Mouse (Mus musculus) frontal cortex, postnatal 25 days (tissue): Measurements from ENCODE around the gene Gm10271.

Experiments
- DNase-seq, 2 experiments: peaks; one replicate each; pipeline ENCODE4 v3.0.0; 2022; ENCODE audit warnings: low spot score in 2 of 2

Gene Gm10271

GRCm38 (mm10) chr10:116978841-116979240, 6.4 kb upstream of the Gm10271 start:
- DNase-seq: no peak

DNA sequence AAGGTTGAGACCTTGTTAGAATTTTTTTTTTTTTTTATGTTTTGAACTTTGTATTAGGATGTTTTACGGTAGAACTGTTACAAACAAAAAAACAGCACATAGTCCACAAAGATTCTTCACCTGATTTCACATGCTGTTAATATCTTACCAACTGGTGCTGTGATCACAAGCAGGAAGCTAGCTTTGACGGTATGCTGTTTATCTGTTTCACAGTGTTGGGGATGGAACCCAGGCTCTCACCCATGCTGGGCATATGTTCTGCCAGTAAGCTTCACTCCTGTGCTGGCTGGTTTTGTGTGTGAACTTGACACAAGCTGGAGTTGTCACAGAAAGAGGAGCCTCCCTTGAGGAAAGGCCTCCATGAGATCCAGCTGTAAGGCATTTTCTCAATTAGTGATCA, 5.4 kb upstream of the Gm10271 start:
- DNase-seq: no peak

GRCm38 (mm10) chr10:116977455-116977854, 5.0 kb upstream of the Gm10271 start:
- DNase-seq: no peak

- DNase-seq: no peak
These were observed 3.7 kb downstream of the Gm10271 start for GRCm38 (mm10) chr10:116968741-116969140.

- no peak for DNase-seq
These were observed 6.3 kb downstream of the Gm10271 start for GRCm38 (mm10) chr10:116966065-116966464.

- no peak for DNase-seq
These were observed 7.1 kb downstream of the Gm10271 start for GRCm38 (mm10) chr10:116965297-116965696.

DNA sequence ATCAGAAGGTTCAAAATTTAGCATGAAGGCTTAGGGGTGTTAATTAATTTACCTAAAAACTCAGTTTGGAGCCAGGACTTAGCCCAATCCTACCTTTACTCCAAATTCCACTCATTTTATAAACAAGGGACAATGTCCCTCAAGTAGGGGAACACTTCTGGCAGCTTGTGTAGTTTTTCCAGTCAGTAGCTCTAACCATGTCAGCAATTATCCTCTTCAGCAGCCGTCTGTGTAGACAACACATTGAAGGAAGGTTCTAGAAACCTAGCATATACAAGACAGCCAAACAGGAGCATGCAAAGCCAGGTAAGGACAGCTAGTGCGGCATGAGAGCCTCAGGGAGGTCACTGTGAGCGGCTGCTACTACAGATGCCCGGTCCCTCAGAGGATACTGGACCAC, 7.8 kb downstream of the Gm10271 start:
- DNase-seq: no peak

DNA sequence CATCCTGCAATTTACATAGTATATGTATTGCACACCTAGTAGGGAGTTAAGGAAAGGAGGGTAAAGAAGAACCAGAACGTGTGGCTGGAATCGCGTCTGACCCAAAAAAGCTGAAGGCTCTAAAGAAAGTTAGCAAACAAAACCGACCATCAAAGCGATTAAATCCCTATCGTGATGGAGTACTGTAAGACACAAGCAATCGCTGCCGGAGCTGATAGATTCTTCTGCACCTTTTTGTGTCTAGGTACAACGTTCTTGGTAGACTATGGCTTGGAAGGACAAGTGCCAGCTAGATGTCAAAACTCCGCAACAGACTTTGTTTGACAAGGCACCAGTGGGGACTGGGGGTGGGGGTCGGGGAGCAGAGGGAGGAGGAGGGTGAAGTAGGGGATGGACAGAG, 8.3 kb downstream of the Gm10271 start:
- no peak for DNase-seq

GRCm38 (mm10) chr10:116962803-116963202, 9.6 kb downstream of the Gm10271 start:
- DNase-seq: no peak

- DNase-seq: no peak
These were observed 10.3 kb downstream of the Gm10271 start for GRCm38 (mm10) chr10:116962152-116962551.

DNA sequence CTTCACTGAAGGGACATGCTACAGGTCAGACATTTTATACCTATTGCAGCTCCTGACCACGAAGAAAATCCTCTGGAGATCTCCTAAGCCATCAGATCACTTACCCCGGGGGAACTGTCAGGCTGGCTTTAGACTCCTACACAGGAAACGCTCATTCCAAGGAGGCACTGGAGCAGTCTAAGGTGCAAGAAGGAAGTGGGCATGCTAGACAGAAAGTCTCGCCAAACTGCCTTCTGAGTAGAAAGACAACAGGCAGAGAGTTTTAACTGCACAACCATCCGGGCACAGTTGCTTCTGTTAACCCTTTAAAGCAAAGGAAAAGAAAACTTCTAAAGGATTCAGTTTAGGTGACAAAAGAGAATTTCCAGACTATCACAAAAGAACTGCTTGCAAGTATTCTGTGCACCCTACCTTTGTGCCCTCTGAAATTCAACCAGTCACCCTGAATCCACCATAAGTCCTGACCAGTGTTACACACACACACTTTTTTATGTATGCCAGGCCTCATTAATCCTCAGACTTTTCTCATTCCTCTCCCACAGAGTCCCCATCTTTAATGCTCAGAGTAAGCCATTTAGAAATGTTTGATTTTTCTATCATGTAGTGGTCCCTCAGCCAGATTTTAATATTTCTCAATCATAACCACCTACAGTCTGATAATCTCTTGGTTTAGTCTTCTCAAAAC, 14.4 kb downstream of the Gm10271 start:
- DNase-seq: no peak

DNA sequence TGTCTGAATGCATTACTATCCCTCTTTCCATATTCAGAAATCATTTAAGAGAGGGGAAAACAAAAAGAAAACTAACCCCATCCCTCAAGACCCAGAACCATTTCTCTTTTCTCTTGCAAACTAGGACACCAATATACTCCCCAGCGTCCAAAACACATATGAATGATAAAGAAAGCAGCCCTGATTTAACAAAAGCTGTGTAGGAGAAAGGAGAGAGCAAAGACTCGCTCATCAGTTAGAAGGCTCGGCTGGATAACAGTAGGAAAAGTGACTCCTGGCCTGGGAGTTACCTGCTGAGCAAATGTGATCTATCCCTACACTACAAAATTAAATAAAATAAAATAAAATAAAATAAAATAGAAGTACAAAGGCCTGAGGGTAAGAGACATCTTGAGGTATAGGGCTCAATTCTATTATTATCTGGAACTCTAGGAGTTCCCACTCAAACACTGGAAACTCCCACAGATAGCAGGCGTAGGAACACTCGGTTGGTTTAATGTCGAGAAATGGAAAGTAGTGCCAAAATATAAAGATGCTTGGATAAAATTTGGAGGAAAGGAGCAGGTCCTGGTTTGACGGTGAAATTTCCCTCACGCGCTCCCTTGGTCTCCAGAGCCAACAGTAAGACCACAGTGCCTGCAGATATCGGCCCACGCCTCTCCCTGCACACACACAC, 15.8 kb downstream of the Gm10271 start:
- DNase-seq: no peak

DNA sequence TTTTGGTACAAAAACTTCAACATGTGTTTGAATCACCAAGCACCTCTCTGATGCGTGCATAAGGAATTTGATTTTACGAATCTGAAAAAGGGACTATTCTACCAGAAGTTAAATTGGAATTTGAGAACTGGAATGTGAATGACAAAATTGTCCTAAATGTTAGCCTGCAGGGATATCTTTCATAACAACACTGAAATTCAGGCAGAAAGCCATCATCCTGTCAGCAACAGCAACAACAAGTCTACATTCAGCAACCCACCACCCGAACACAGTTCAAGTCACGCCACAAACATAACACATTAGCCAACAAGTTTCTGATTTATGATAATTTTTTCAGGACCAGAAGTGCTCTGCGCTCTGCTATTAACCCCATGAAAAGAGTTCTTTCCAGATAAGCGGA, 17.2 kb downstream of the Gm10271 start:
- DNase-seq: no peak

DNA sequence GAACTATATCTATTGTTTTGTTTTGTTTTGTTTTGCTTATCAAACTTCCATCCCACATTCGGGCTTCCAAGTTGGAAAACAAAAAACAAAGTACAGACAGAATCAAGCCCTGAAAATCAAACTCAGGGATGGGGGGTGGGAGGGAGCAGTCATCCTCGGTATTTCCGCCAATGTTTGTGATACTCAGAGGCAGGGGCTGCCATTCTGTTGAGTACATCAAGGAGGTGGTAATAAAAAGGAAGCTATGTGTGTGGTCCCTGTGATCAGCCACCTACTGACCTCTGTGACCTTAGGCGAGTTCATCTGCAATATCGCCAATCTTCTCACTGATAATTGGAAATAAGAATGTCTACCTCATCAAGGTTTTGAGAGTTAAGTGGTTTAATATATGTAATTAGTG, 21.5 kb downstream of the Gm10271 start:
- DNase-seq: no peak

DNA sequence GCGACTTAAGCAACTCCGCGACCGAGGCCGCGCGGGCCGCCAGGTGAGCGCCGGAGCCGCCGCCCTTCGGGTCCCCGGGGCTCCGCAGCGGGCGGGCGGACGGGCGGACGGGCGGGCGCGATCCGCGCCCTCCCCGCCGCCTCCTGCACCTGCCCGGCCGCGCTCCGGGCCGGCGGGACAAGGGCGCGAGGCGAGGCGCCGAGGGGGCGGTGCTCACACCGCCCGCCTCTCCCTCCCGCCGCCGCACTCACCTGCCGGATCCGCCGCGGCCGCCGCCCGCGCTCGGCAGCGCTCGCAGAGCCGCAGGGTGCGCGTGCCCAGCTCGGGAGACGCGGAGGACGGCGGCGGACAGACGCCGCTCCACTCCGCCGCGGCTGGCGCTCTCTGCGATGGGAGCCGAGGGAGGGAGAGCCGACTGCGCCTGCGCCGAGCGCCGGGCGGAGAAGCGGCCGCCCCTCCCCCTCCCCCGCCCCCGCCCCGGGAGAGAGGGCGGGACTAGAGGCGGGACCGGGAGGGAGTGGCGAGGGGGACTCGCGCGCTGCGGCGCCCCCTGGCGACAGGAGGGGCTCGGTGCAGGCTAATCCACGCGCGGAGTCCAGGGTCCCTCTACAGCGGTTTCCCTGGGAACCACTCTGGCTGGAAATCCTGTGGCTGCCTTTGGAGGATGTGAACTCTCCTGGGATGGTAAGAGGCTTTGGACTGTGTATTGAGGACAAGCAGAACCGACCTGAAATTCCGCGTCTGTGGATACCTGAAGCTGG, 22.2 kb downstream of the Gm10271 start, which contains the start of gene Rab3ip:
TSS of gene Rab3ip (minus strand) at position 761 of the 761 bp plus-strand sequence.
- DNase-seq: peak; percentile 83 to 88

GRCm38 (mm10) chr10:116949111-116950008, 23.0 kb downstream of the Gm10271 start:
- DNase-seq: peak; percentile 15 to 18

GRCm38 (mm10) chr10:116948414-116948813, 24.0 kb downstream of the Gm10271 start:
- DNase-seq: no peak

DNA sequence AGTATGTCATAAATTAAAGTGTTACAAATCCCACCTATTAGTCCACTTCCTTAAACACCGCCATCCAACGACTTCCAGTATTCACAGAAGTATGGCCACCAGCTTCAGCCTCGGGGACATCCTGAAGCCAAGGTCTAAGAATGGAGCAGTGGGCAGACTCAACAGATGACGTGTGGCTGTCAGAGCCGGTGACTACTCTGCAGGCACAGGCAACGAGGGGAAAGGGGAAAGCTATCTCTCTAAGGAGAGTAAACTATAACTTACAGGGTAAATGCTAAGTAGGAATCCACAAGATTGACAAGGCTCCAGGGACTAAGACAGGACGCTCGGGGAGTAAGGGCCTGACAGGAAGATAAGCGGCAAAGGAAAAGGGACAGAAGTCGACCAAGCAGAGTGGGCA, 27.5 kb downstream of the Gm10271 start:
- no peak for DNase-seq

DNA sequence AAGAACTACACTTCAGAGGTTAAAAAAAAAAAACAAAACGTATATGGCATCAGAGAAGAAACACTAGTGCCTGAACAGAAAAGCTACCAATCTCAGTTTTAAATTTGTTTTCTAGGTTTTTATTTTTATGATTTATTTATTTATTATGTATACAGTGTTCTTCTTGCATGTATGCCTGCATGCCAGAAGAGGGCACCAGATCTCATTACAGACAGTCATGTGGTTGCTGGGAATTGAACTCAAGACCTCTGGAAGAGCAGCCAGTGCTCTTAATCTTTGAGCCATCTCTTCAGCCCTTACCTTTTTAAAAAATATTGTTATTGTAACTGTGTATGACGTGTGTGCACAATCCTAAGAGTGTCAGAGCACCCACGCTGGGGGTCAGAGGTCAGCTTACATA, 28.3 kb downstream of the Gm10271 start:
- DNase-seq: no peak

DNA sequence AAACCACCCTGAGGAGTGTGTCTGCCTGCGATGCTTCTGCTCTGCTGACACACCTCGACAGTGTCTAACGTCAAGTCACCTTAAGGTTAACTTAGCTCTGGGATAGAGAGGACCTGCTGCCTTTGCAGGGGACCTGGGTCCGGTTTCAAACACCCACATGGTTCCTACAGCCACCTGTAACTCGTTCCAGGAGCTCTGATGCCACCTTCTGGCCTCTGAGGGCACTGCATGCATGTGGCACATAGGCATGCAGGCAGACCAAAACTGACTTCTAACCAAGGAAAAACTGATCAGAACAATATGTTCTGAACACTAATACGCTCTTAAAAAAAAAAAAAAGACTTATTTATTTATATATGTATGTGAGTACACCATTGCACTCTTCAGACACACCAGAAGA, 29.4 kb downstream of the Gm10271 start:
- DNase-seq: no peak

DNA sequence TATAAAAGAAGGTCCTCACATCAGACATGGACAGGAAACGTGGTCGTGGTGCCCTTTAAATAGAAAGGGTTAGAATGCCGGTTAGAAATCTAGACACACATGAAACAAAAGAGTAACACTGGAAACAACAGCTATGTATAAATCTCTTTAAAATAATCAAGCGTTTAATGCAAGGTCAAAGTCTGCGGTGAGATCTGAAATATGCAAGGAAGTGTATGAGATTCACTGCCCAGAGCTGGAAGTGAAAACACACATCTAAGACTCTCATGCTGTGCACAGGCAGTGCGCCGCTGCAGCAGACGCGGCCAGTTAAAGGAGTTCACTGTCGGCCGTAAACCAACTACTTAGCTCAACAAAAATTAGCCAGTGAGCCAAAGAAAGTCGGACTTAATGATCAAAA, 37.4 kb downstream of the Gm10271 start:
- DNase-seq: no peak

DNA sequence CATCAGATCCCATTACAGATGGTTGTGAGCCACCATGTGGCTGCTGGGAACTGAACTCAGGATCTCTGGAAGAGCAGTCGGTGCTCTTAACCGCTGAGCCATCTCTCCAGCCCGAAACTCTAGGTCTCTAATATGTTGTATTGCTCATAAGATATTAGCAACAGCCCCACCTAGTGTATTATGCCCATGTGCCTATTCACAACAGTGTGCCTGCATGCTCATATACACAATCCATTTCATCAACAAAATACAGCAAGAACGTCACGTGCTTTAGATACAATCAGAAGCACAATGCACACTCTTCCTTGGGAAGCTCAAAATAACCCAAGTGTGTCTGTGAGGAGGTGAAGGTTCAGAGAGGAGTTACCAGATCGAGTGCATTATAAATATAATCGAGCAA, 38.6 kb downstream of the Gm10271 start:
- no peak for DNase-seq
